Mouse (Mus musculus): ENCODE results near the gene Dok5. TPM values are rescaled to one million over a fixed set of nuclear protein-coding genes. Genes with fewer than 3 reads are reported as not detected.

Gene Dok5
- polyA plus RNA-seq, 1 experiment from 2014 or later = 0.37 TPM

DNA sequence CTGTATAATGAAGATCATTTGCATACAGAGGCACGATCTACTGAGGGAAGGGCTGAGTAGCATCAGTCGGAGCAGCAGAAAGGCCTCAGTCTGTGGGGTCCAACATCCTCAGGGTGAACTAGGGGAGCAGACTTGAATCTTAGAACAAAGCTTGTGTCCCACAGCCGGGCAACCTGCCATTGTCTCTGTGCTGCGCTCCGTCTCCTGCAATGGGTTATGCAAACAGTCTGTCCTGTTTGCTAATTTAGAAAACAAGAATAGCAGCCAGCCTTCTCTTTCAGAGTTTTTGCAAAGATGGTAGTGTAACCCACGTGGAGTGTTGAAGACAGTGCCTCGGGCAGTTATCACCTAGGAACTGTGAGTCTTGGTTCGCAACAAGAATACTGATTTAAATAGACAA, 163.5 kb downstream of the Dok5 start:
- H3K4me2 ChIP-seq = no peak overlapping the region
- no peaks in the 10 kb centered on the region for H3K27me3 ChIP-seq
- no peak overlapping the region for H3K4me3 ChIP-seq (replicated peaks)
- no peak overlapping the region for H3K9ac ChIP-seq
- ATAC-seq (ENCODE audit: insufficient read depth) = no peak
- 56% methylated on average over 8 of the region's 8 CpGs for WGBS (ENCODE audit: insufficient replicate concordance)
- no peaks in the 10 kb centered on the region for H3K9me3 ChIP-seq (replicated peaks)
- no peak overlapping the region for H3K27ac ChIP-seq (replicated peaks)
- H3K36me3 ChIP-seq (replicated peaks) = no peaks in the 10 kb centered on the region
- no peaks in the 10 kb centered on the region for H3K4me1 ChIP-seq (replicated peaks)

DNA sequence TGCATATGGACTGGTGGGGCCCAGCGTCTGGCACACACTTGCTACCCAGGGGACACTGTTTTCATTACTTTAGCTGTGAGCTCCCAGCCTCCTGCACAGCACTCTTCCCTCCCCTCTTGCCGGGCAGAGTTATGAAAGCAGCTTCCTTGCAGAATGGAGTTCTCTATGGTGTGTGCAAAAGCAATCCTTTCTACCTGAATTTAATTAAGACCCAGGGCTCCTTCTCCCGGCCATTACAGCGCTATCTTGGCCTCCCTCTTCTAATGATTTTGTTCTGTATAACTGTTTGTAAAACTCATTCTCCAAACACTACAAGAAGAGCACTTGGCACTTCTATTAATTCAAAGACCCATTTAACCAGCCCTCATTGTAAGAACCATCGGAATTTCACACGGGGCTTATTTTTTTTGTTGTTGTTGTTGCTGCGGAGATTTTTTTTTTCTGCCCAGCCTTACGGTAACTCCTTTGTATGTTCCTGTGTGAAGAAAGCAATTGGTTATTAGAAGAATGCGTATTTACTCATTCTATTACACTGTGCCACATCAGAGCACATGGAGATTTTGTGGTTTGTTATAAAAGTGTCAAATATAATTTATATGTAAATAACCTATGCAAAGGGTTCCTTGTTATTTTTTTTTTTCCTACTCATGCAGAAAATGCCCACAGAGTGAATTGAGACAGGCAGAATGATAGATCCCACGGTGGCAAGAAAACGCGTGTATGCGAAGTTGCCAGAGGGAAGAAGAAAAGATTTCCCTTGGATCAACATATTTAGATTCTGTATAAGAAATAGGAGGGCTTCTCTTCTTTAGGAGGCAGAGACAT, 170.8 kb downstream of the Dok5 start:
- Histone ChIP-seq H3K36me3 (replicated peaks) (no peaks in the 10 kb centered on the region), H3K4me3 (replicated peaks) (no peak overlapping the region), H3K4me1 (replicated peaks) (no peaks in the 10 kb centered on the region), H3K9me3 (replicated peaks) (0 out of 2 replicates have a peak, but pooled peaks cover 10% of the 10 kb centered on the region), H3K27me3 (no peaks in the 10 kb centered on the region), H3K9ac (no peak overlapping the region), H3K27ac (replicated peaks) (no peak overlapping the region), H3K4me2 (no peak overlapping the region)
- WGBS (ENCODE audit: insufficient replicate concordance) = 69% methylated on average over 13 of the region's 13 CpGs
- no peak for ATAC-seq (ENCODE audit: insufficient read depth)

DNA sequence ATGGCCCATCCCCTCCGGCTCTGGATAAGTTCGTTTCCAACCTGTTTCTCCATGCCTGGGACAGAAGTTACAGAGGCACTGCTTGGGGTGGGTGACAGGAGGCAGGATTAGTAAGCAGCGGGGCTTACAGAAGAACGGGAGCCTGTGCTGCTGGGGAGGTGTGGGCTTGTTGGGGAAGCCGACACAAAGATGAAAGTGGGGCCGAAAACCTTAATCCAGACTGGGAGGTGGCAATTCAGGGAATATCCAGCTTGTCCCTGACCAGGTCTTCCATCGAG, 171.4 kb downstream of the Dok5 start:
- Histone ChIP-seq H3K4me2 (no peak overlapping the region), H3K4me1 (replicated peaks) (no peaks in the 10 kb centered on the region), H3K27ac (replicated peaks) (no peak overlapping the region), H3K27me3 (no peaks in the 10 kb centered on the region), H3K4me3 (replicated peaks) (no peak overlapping the region), H3K36me3 (replicated peaks) (no peaks in the 10 kb centered on the region), H3K9ac (no peak overlapping the region), H3K9me3 (replicated peaks) (0 out of 2 replicates have a peak, but pooled peaks cover 10% of the 10 kb centered on the region)
- WGBS (ENCODE audit: insufficient replicate concordance) = 75% methylated on average over 7 of the region's 7 CpGs
- no peak for ATAC-seq (ENCODE audit: insufficient read depth)

DNA sequence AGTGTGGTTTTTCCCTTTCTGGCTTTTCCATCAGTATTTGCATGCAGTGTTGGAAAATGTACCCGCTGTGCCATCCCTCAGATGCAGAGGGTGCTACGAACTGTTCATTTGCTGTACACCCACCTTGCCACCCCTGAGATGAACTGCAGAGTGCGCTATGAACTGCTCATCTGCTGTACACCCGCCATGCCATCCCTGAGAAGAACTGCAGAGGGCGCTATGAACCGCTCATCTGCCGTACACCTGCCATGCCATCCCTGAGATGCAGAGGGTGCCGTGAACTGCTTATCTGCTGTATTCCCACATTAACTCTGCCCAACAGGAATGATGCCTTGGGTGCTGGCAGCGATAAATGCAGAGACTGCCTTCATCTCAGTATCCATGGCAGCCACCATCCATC, 171.8 kb downstream of the Dok5 start:
- Histone ChIP-seq H3K36me3 (replicated peaks) (no peaks in the 10 kb centered on the region), H3K4me1 (replicated peaks) (no peaks in the 10 kb centered on the region), H3K9ac (no peak overlapping the region), H3K27ac (replicated peaks) (no peak overlapping the region), H3K4me2 (no peak overlapping the region), H3K9me3 (replicated peaks) (0 out of 2 replicates have a peak, but pooled peaks cover 10% of the 10 kb centered on the region), H3K27me3 (no peaks in the 10 kb centered on the region), H3K4me3 (replicated peaks) (no peak overlapping the region)
- no peak for ATAC-seq (ENCODE audit: insufficient read depth)
- 75% methylated on average over 9 of the region's 9 CpGs for WGBS (ENCODE audit: insufficient replicate concordance)

DNA sequence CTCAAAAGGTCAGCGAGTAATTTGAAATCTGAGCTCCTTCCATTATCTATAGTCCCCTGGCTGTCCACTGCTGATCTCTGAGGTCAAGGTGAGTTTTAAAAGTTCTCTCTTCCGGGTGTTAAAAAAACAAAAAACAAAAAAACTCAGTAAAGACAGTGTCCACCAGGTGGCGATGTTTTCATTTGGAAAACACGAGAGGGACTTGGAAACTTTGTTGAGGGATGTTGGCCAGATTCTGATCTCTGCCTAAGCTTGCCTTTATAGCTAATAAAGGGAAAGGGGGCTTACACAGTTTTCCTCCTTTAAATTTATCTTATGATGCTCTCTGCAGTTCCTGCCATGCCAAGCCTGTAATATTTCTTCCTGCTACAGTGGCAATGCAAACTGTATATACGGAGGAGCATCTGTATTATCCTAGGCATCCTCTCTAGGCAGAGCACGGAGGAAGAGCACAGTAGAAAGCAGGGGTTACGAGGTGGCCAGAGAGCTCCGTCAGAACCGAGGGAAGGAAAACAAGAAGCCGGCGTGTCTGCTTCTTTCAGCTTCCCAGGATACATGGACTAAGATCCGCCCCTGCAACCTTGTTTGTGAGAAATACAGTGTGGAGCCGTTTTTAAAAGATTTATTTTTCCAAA, 181.1 kb downstream of the Dok5 start:
- WGBS (ENCODE audit: insufficient replicate concordance) = 38% methylated on average over 13 of the region's 13 CpGs

DNA sequence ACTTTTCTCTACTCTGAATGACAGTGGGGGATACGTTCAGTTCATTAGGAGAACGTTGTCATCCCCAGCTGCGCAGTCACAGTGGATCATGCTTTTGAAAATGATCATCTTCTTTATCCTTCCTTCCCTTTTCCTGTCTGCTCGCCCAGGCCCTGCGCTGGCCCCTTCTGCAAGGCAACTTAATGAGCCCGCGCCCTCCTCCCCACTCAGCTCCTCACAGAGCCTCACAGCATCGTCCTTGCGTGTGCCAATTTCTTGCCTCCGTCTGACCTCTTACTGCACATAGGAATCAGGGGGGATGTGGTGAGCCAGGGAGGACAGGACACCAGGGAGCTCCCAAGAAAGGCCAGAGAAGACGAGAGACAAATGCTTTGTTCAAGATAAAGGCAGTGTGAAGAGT, 182.3 kb downstream of the Dok5 start:
- H3K27me3 ChIP-seq = no peaks in the 10 kb centered on the region
- WGBS (ENCODE audit: insufficient replicate concordance) = 68% methylated on average over 11 of the region's 11 CpGs
- no peak overlapping the region for H3K27ac ChIP-seq (replicated peaks)
- H3K4me2 ChIP-seq = no peak overlapping the region
- no peak overlapping the region for H3K4me3 ChIP-seq (replicated peaks)
- ATAC-seq (ENCODE audit: insufficient read depth) = no peak
- no peaks in the 10 kb centered on the region for H3K9me3 ChIP-seq (replicated peaks)
- no peaks in the 10 kb centered on the region for H3K4me1 ChIP-seq (replicated peaks)
- no peaks in the 10 kb centered on the region for H3K36me3 ChIP-seq (replicated peaks)
- H3K9ac ChIP-seq = no peak overlapping the region

More for the DNA sequence above, 181.1 kb downstream of the Dok5 start:
- no peak for ATAC-seq (ENCODE audit: insufficient read depth)
- H3K9me3 ChIP-seq (replicated peaks) = no peaks in the 10 kb centered on the region
- no peak overlapping the region for H3K4me3 ChIP-seq (replicated peaks)
- no peaks in the 10 kb centered on the region for H3K4me1 ChIP-seq (replicated peaks)
- H3K4me2 ChIP-seq = no peak overlapping the region
- H3K9ac ChIP-seq = no peak overlapping the region
- H3K27ac ChIP-seq (replicated peaks) = no peak overlapping the region
- H3K36me3 ChIP-seq (replicated peaks) = no peaks in the 10 kb centered on the region
- H3K27me3 ChIP-seq = no peaks in the 10 kb centered on the region

DNA sequence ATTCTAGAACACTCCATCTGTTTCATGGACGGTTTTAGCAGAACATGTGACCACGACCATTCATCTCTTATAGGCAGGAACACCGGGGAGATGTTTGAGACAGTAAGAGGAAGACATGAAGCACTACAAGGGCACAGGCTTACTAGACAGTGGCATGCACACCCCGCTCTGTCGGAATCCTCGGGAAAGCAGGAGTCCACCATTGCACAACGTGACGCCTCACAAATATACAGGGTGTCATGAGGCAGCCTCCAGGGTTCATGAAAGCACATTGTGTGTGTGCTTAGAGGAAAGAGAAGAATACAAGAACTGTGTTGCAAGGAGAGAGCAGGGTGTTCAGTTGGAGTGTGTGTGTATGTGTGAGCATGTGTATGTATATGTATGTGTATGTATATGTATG, 184.0 kb downstream of the Dok5 start:
- Histone ChIP-seq H3K27me3 (no peaks in the 10 kb centered on the region), H3K27ac (replicated peaks) (no peak overlapping the region), H3K9ac (no peak overlapping the region), H3K9me3 (replicated peaks) (no peaks in the 10 kb centered on the region), H3K4me3 (replicated peaks) (no peak overlapping the region), H3K36me3 (replicated peaks) (no peaks in the 10 kb centered on the region), H3K4me1 (replicated peaks) (no peaks in the 10 kb centered on the region), H3K4me2 (no peak overlapping the region)
- no peak for ATAC-seq (ENCODE audit: insufficient read depth)
- 71% methylated on average over 8 of the region's 8 CpGs for WGBS (ENCODE audit: insufficient replicate concordance)

DNA sequence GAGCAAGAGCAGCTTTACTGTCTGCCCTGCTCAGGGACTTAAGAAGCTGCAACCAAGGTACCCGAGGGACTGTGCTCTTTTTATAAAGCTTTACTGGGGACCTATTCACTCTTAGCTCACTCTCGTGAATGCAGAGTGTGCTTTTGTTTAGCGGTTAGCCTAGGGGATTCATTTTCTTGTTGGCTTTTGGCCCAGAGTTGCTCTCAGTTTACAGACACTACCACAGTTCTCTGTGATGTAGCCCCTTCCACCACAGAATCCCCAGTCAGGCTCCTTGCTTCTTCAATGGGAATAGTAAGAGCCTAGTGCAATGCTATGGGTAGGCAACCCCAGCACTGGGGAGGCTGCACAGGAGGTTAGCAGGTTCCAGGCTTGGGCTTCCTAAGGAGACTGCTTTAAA, 190.7 kb downstream of the Dok5 start:
- H3K27me3 ChIP-seq = no peaks in the 10 kb centered on the region
- H3K9me3 ChIP-seq (replicated peaks) = no peaks in the 10 kb centered on the region; the same call in 1 of the 2 replicates
- no peak overlapping the region for H3K4me3 ChIP-seq (replicated peaks)
- H3K4me1 ChIP-seq (replicated peaks) = no peaks in the 10 kb centered on the region
- H3K27ac ChIP-seq (replicated peaks) = no peak overlapping the region
- H3K36me3 ChIP-seq (replicated peaks) = no peaks in the 10 kb centered on the region
- ATAC-seq (ENCODE audit: insufficient read depth) = no peak
- H3K9ac ChIP-seq = no peak overlapping the region
- no peak overlapping the region for H3K4me2 ChIP-seq
- 36% methylated on average over 3 of the region's 3 CpGs for WGBS (ENCODE audit: insufficient replicate concordance)

DNA sequence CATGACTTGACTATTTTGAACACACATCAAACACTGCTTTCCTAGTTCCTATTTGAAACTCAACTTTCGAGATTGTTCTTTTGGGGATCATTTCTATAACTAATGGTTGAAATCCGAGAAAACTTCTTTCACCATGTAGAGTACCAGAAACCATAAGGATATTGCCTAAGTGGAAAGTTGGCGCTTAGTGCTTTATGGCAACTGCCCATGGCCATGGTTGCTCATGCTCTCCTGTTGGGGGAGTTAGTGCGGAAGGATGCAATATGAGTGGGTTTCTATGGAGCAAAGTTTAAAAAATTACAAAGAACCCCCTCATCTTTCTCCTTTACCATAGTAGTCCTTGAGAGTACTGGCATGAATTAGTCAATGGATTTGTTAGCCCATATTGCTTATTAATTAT, 192.5 kb downstream of the Dok5 start:
- H3K4me1 ChIP-seq (replicated peaks) = no peaks in the 10 kb centered on the region
- no peaks in the 10 kb centered on the region for H3K36me3 ChIP-seq (replicated peaks)
- no peaks in the 10 kb centered on the region for H3K27me3 ChIP-seq
- H3K27ac ChIP-seq (replicated peaks) = no peak overlapping the region
- no peaks in the 10 kb centered on the region; the same call in 1 of the 2 replicates for H3K9me3 ChIP-seq (replicated peaks)
- H3K4me2 ChIP-seq = no peak overlapping the region
- no peak overlapping the region for H3K9ac ChIP-seq
- ATAC-seq (ENCODE audit: insufficient read depth) = no peak
- WGBS (ENCODE audit: insufficient replicate concordance) = 58% methylated on average over 4 of the region's 4 CpGs
- no peak overlapping the region for H3K4me3 ChIP-seq (replicated peaks)

DNA sequence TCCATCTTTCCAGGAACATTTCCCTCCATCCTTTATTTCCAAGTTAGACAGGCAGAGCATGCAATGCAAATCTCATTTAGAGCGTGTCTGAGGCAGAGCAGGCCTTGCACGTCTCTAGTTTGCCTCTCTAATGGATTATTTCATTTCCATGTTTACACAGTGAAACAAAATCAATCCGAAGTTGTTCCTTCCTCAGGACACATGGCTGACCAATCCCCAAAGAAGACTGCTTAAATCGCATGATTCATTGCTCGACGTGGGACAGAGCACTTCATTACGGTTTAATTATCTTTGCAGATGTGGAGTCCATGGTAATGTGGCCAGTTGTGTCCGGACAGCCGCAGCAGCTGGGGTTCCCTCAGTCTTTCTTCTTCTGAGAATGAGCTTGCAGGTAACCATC, 194.6 kb downstream of the Dok5 start:
- no peaks in the 10 kb centered on the region for H3K36me3 ChIP-seq (replicated peaks)
- H3K27ac ChIP-seq (replicated peaks) = no peak overlapping the region
- no peak for ATAC-seq (ENCODE audit: insufficient read depth)
- H3K4me2 ChIP-seq = no peak overlapping the region
- H3K4me1 ChIP-seq (replicated peaks) = no peaks in the 10 kb centered on the region
- H3K9me3 ChIP-seq (replicated peaks) = no peaks in the 10 kb centered on the region; the same call in 1 of the 2 replicates
- no peak overlapping the region for H3K9ac ChIP-seq
- no peak overlapping the region for H3K4me3 ChIP-seq (replicated peaks)
- H3K27me3 ChIP-seq = no peaks in the 10 kb centered on the region
- WGBS (ENCODE audit: insufficient replicate concordance) = 66% methylated on average over 9 of the region's 9 CpGs

Data from liver, embryonic 15.5 days (tissue).